Mouse (Mus musculus) C2C12 (cell line): ENCODE measurements around the gene Ccdc84. TPM values are rescaled to one million over a fixed set of nuclear protein-coding genes. Genes with fewer than 3 reads are reported as not detected.
"Not testable (repeated sequence)": the region's sequence is repeated elsewhere in the genome, so short reads cannot be mapped to it uniquely, and the experiment has no call there.

Experiments
- H3K27me3 ChIP-seq: one replicate; pipeline ENCODE4 v1.6.1; 2011; ENCODE audit not compliant: control insufficient read depth, insufficient read depth, insufficient read length
- H3K36me3 ChIP-seq: one replicate; pipeline ENCODE4 v1.6.1; 2011; ENCODE audit not compliant: control insufficient read depth, insufficient read depth
- H3K4me3 ChIP-seq: one replicate; pipeline ENCODE4 v1.5.1; 2011; ENCODE audit warnings: mild to moderate bottlenecking, control low read depth; ENCODE audit not compliant: poor library complexity, insufficient read depth, severe bottlenecking
- H3K79me2 ChIP-seq: one replicate; pipeline ENCODE4 v1.6.1; 2011; ENCODE audit not compliant: control insufficient read depth, insufficient read depth
- H3K79me3 ChIP-seq: one replicate; pipeline ENCODE4 v1.6.1; 2011; ENCODE audit warnings: low read depth, control low read depth
- H3ac ChIP-seq: one replicate; pipeline ENCODE3; 2011; ENCODE audit warnings: low read depth; ENCODE audit not compliant: control insufficient read depth, insufficient read length
- CEBPB ChIP-seq: IDR thresholded peaks from one replicate; pipeline ENCODE4 v1.6.1; 2011; ENCODE audit warnings: low read depth, mild to moderate bottlenecking, control low read depth, moderate library complexity
- CTCF ChIP-seq: IDR thresholded peaks from one replicate; pipeline ENCODE4 v1.5.1; 2011; ENCODE audit not compliant: control insufficient read depth, insufficient read depth, insufficient read length
- FOSL1 ChIP-seq: IDR thresholded peaks from one replicate; pipeline ENCODE4 v1.8.0; 2011; ENCODE audit warnings: mild to moderate bottlenecking, low read length; ENCODE audit not compliant: poor library complexity, insufficient read depth, severe bottlenecking
- MAX ChIP-seq: IDR thresholded peaks from one replicate; pipeline ENCODE4 v1.6.1; 2011; ENCODE audit warnings: mild to moderate bottlenecking, control low read depth
- MYOD1 ChIP-seq: IDR thresholded peaks from one replicate; pipeline ENCODE4 v1.6.1; 2011; ENCODE audit warnings: low read depth; ENCODE audit not compliant: control insufficient read depth, insufficient read length
- MYOG ChIP-seq: IDR thresholded peaks from one replicate; pipeline ENCODE4 v1.6.1; 2011; ENCODE audit not compliant: control insufficient read depth, insufficient read length; ENCODE audit errors: extremely low read depth
- USF1 ChIP-seq: IDR thresholded peaks from one replicate; pipeline ENCODE4 v1.6.1; 2011; ENCODE audit warnings: low read depth, mild to moderate bottlenecking, control low read depth, moderate library complexity
- polyA plus RNA-seq: library from polyadenylated mRNA; unstranded; fragments of >200 nt; fragmentation: generic; extraction: Trizol; gene quantifications from one replicate; pipeline ENCODE4 v1.2.1, GENCODE M21; 2012; ENCODE audit warnings: missing spikeins

Gene Ccdc84
- polyA plus RNA-seq, 1 experiment, result 17.9 TPM

- no peaks in the 10 kb centered on the region for H3K27me3 ChIP-seq
- TF ChIP-seq MYOG (no peak), CTCF (no peak), FOSL1 (no peak), CEBPB (no peak), MYOD1 (peak; percentile 16), USF1 (no peak), MAX (peak; percentile 86)
These were observed 39.1 kb downstream of the Ccdc84 start, which contains the start of gene Hyou1 for GRCm38 (mm10) chr9:44379054-44379834. Gene Hyou1, plus strand, starts transcription at chr9:44379490.

GRCm38 (mm10) chr9:44378153-44378730, 40.1 kb downstream of the Ccdc84 start:
- TF ChIP-seq MYOD1, result no peak
- TF ChIP-seq CEBPB, result no peak
- TF ChIP-seq CTCF, result no peak
- TF ChIP-seq FOSL1, result no peak
- no peak for TF ChIP-seq MYOG
- no peak for TF ChIP-seq MAX
- no peak for TF ChIP-seq USF1
- Histone ChIP-seq H3K4me3 (peak overlapping the region; percentile 56), H3ac (peak overlapping the region; percentile 78), H3K79me2 (peaks cover 25% of the 10 kb centered on the region), H3K79me3 (peaks cover 19% of the 10 kb centered on the region), H3K36me3 (peaks cover 24% of the 10 kb centered on the region), H3K27me3 (no peaks in the 10 kb centered on the region)

More at GRCm38 (mm10) chr9:44379054-44379834, 39.1 kb downstream of the Ccdc84 start, which contains the start of gene Hyou1:
- Histone ChIP-seq H3K4me3 (peak within 1 kb of the TSS; percentile 82), H3ac (peak within 1 kb of the TSS; percentile 84), H3K79me2 (peaks cover 25% of the 10 kb centered on the region), H3K36me3 (peaks cover 30% of the 10 kb centered on the region), H3K79me3 (peaks cover 19% of the 10 kb centered on the region)

GRCm38 (mm10) chr9:44377335-44377734, 41.0 kb downstream of the Ccdc84 start:
- H3K4me3 ChIP-seq, H3K27me3 ChIP-seq, H3ac ChIP-seq: not testable (repeated sequence)
- H3K79me3 ChIP-seq, result peaks cover 19% of the 10 kb centered on the region
- H3K79me2 ChIP-seq, result peaks cover 25% of the 10 kb centered on the region
- H3K36me3 ChIP-seq, result peaks cover 17% of the 10 kb centered on the region

GRCm38 (mm10) chr9:44376141-44376540, 42.2 kb downstream of the Ccdc84 start:
- Histone ChIP-seq H3K79me2 (peaks cover 22% of the 10 kb centered on the region), H3ac (no peak overlapping the region), H3K36me3 (peaks cover 5% of the 10 kb centered on the region), H3K27me3 (no peaks in the 10 kb centered on the region), H3K79me3 (peaks cover 16% of the 10 kb centered on the region), H3K4me3 (no peak overlapping the region)
- TF ChIP-seq MYOD1 (no peak), MYOG (no peak), CEBPB (no peak)

GRCm38 (mm10) chr9:44373386-44373785, 45.0 kb downstream of the Ccdc84 start:
- peaks cover under 1% of the 10 kb centered on the region for H3K79me2 ChIP-seq
- no peaks in the 10 kb centered on the region for H3K36me3 ChIP-seq
- H3K27me3 ChIP-seq, result no peaks in the 10 kb centered on the region
- no peaks in the 10 kb centered on the region for H3K79me3 ChIP-seq
- no peak overlapping the region for H3ac ChIP-seq
- TF ChIP-seq MAX (no peak), MYOG (no peak), CTCF (no peak), MYOD1 (no peak), USF1 (no peak), FOSL1 (no peak), CEBPB (no peak)
- no peak overlapping the region for H3K4me3 ChIP-seq

- Histone ChIP-seq H3K79me3 (no peaks in the 10 kb centered on the region), H3ac (no peak overlapping the region), H3K79me2 (peaks cover 13% of the 10 kb centered on the region), H3K4me3 (no peak overlapping the region), H3K27me3 (no peaks in the 10 kb centered on the region), H3K36me3 (peaks cover under 1% of the 10 kb centered on the region)
- no peak for TF ChIP-seq CEBPB
- no peak for TF ChIP-seq MYOD1
- no peak for TF ChIP-seq CTCF
- no peak for TF ChIP-seq FOSL1
- TF ChIP-seq USF1, result no peak
These were observed 53.9 kb downstream of the Ccdc84 start for GRCm38 (mm10) chr9:44364480-44364879.

- H3K27me3 ChIP-seq, H3ac ChIP-seq, H3K4me3 ChIP-seq, H3K79me3 ChIP-seq: not testable (repeated sequence)
- Histone ChIP-seq H3K36me3 (peaks cover 12% of the 10 kb centered on the region), H3K79me2 (peaks cover 13% of the 10 kb centered on the region)
These were observed 56.4 kb downstream of the Ccdc84 start for GRCm38 (mm10) chr9:44361931-44362330.
